Mouse (Mus musculus) adrenal gland, postnatal 4 days (tissue): Measurements from ENCODE around the gene Hnrnpab. TPM values are rescaled to one million over a fixed set of nuclear protein-coding genes. Genes with fewer than 3 reads are reported as not detected.

Experiments used
- DNase-seq, 2 experiments: peaks; one replicate each; pipeline ENCODE4 v3.0.0; 2021 to 2022; ENCODE audit warnings: low spot score in 2 of 2, mixed read lengths in 2 of 2
- total RNA-seq, 2 experiments: library from RNA; stranded (reverse); gene quantifications; 2 replicates each; pipeline ENCODE4 v1.2.3; 2021

Hnrnpab gene
- total RNA-seq, 2 experiments from 2014 or later: 350 to 387 TPM

GRCm38 (mm10) chr11:51577587-51577986, 29.1 kb downstream of the Hnrnpab start:
- no peak for DNase-seq

- DNase-seq: no peak
Measured at GRCm38 (mm10) chr11:51576454-51576853, 30.2 kb downstream of the Hnrnpab start.

- no peak for DNase-seq
Measured at GRCm38 (mm10) chr11:51568801-51569200, 37.8 kb downstream of the Hnrnpab start.

GRCm38 (mm10) chr11:51565951-51566350, 40.7 kb downstream of the Hnrnpab start:
- no peak for DNase-seq

- DNase-seq: no peak
Measured at GRCm38 (mm10) chr11:51565062-51565461, 41.6 kb downstream of the Hnrnpab start.

- DNase-seq: no peak
Measured at GRCm38 (mm10) chr11:51563276-51563675, 43.4 kb downstream of the Hnrnpab start.

- no peak for DNase-seq
Measured at GRCm38 (mm10) chr11:51555066-51555465, 51.6 kb downstream of the Hnrnpab start.

- no peak for DNase-seq
Measured at GRCm38 (mm10) chr11:51554590-51554989, 52.1 kb downstream of the Hnrnpab start.

- no peak for DNase-seq
Measured at GRCm38 (mm10) chr11:51552091-51552490, 54.6 kb downstream of the Hnrnpab start.

- no peak for DNase-seq
Measured at GRCm38 (mm10) chr11:51551253-51551652, 55.4 kb downstream of the Hnrnpab start.

Other genes with a start within 250 kb of the Hnrnpab start
- 10 to 100 TPM; 39.2 to 42.2 TPM for gene Phykpl, start 22.1 kb downstream of the Hnrnpab start, total RNA-seq
- gene Nhp2, start 12.9 kb upstream of the Hnrnpab start, total RNA-seq: 10 to 100 TPM; 73.2 to 74.9 TPM
- 10 to 100 TPM; 41.5 to 50.0 TPM for gene Rmnd5b, start 29.0 kb upstream of the Hnrnpab start, total RNA-seq
- 10 to 100 TPM; 19.8 to 26.5 TPM for gene N4bp3, start 44.0 kb upstream of the Hnrnpab start, total RNA-seq
- gene D930048N14Rik, start 44.1 kb upstream of the Hnrnpab start, total RNA-seq: 1 to 10 TPM; 3.5 to 4.1 TPM
- gene 0610009B22Rik, start 82.0 kb upstream of the Hnrnpab start, total RNA-seq: 10 to 100 TPM; 44.8 to 45.4 TPM
- 10 to 100 TPM; 31.8 to 33.1 TPM for gene Sec24a, start 156.8 kb upstream of the Hnrnpab start, total RNA-seq
- gene Sar1b, start 156.8 kb upstream of the Hnrnpab start, total RNA-seq: 10 to 100 TPM; 68.7 to 79.2 TPM